Mouse (Mus musculus) hindbrain, embryonic 11.5 days (tissue): ENCODE results near the gene Rab8b. TPM values are rescaled to one million over a fixed set of nuclear protein-coding genes. Genes with fewer than 3 reads are reported as not detected.
"Not testable (repeated sequence)": the region's sequence is repeated elsewhere in the genome, so short reads cannot be mapped to it uniquely, and the experiment has no call there.

ENCODE experiments used
- ATAC-seq: fragments of 200-750 bp; cut with Nextera tagmentation; 2 replicates; pipeline ENCODE4 v1.8.0; 2017; ENCODE audit warnings: mild to moderate bottlenecking, moderate TSS enrichment, moderate library complexity; ENCODE audit not compliant: low FRiP score
- DNase-seq: peaks from one replicate; pipeline ENCODE4 v3.0.0-alpha.2; 2015; ENCODE audit warnings: low spot score
- H3K27ac ChIP-seq: fragments of 300-500 bp; sonication (generic); 2 replicates; pipeline ENCODE4 v1.5.1; 2014; ENCODE audit warnings: mild to moderate bottlenecking, low read depth, low read length
- H3K27me3 ChIP-seq: fragments of 300-500 bp; sonication (generic); 2 replicates; pipeline ENCODE4 v1.6.1; 2014; ENCODE audit warnings: mild to moderate bottlenecking, low read length, moderate library complexity, mixed read lengths; ENCODE audit not compliant: control insufficient read depth, insufficient read depth
- H3K36me3 ChIP-seq: fragments of 300-500 bp; sonication (generic); 2 replicates; pipeline ENCODE4 v1.6.1; 2014; ENCODE audit warnings: mild to moderate bottlenecking, low read length, moderate library complexity, mixed read lengths; ENCODE audit not compliant: control insufficient read depth, insufficient read depth
- H3K4me1 ChIP-seq: fragments of 300-500 bp; sonication (generic); replicated peaks from 2 replicates; pipeline ENCODE4 v1.6.1; 2014; ENCODE audit warnings: low read length, mixed read lengths; ENCODE audit not compliant: control insufficient read depth, insufficient read depth
- H3K4me2 ChIP-seq: fragments of 300-500 bp; sonication (generic); replicated peaks from 2 replicates; pipeline ENCODE4 v1.6.1; 2014; ENCODE audit warnings: mild to moderate bottlenecking, low read depth, low read length
- H3K4me3 ChIP-seq: fragments of 300-500 bp; sonication (generic); 2 replicates; pipeline ENCODE4 v1.5.1; 2014; ENCODE audit warnings: low read depth, low read length
- H3K9ac ChIP-seq: fragments of 300-500 bp; sonication (generic); 2 replicates; pipeline ENCODE4 v1.6.1; 2014; ENCODE audit warnings: low read depth, low read length
- H3K9me3 ChIP-seq: fragments of 300-500 bp; sonication (generic); 2 replicates; pipeline ENCODE4 v1.6.1; 2016; ENCODE audit warnings: low read length; ENCODE audit not compliant: control insufficient read depth
- WGBS: fragments of 180-500 bp; shearing (Covaris S2); extraction: QIAGEN DNeasy Blood & Tissue Kit; methylation state at CpG from one replicate; pipeline ENCODE4 v1.1.7; 2014; 5-methylcytosine and 5-hydroxymethylcytosine counted together
- polyA plus RNA-seq: library from polyadenylated mRNA; unstranded; fragments of >200 nt; fragmentation: Nextera tagmentation; extraction: Ambion mirVana; gene quantifications from 2 replicates; pipeline ENCODE4 v1.2.1, GENCODE M21; 2014

Gene Rab8b
- polyA plus RNA-seq, 1 experiment from 2014 or later, result 34.3 TPM

DNA sequence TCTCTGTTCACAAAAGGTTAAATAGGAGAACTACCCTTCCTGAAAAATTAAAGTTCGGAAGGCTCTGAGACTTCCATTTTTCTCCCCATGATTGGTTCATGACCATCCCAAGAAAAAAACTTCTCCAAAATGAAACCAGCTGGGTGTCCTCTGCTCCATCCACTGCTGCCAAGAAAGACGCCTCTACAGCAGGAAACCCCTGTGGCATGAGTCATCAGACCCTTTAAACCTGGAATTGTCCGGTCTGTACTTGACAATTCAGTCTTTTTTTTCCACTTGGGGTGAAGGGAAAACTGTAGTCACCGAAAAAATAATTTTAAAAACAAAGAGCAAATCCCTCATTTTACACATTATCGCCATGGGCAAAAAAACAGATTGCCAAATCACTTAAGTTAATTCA, 42.9 kb downstream of the Rab8b start:
- ATAC-seq (no peak), DNase-seq (no peak)
- 85% methylated on average over 5 of the region's 5 CpGs for WGBS
- no peaks in the 10 kb centered on the region for H3K4me1 ChIP-seq
- no peak overlapping the region for H3K27ac ChIP-seq
- no peaks in the 10 kb centered on the region for H3K27me3 ChIP-seq
- no peak overlapping the region for H3K4me3 ChIP-seq
- H3K36me3 ChIP-seq, result no peaks in the 10 kb centered on the region
- no peaks in the 10 kb centered on the region for H3K9me3 ChIP-seq
- H3K9ac ChIP-seq, result no peak overlapping the region
- H3K4me2 ChIP-seq, result no peak overlapping the region

DNA sequence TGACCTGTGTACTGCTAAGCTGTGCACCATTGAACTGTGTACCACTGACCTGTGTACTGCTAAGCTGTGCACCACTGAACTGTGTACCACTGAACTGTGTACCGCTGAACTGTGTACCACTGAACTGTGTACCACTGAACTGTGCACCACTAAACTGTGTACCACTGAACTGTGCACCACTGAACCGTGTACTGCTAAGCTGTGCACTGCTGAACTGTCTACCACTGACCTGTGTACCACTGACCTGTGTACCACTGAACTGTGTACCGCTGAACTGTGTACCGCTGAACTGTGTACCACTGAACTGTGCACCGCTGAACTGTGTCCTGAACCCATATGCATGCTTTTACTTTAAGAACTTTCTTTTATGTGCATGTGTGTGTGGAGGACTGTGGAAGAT, 45.2 kb downstream of the Rab8b start:
- no peak for DNase-seq
- 96% methylated on average over 5 of the region's 5 CpGs for WGBS
- Histone ChIP-seq H3K27ac (no peak overlapping the region), H3K4me2 (no peak overlapping the region), H3K4me3 (no peak overlapping the region), H3K9me3 (no peaks in the 10 kb centered on the region), H3K4me1 (no peaks in the 10 kb centered on the region), H3K27me3 (no peaks in the 10 kb centered on the region), H3K36me3 (no peaks in the 10 kb centered on the region), H3K9ac (no peak overlapping the region)
- no peak for ATAC-seq

DNA sequence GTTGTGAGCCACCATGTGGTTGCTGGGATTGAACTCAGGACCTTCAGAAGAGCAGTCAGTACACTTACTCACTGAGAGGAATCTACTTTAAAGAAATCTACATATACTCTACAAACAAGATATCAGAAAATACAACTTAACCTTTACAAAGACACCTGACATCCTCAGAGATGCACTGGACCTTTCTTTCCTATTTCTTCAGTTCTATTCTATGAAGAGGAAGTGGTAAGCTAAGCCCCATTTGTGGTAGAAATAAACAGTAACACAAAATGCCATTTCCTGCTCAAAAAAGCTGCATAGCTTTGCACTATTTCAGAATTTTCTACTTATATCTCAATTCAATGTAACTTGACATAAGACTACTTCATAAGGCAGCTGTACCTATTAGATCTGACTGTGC, 46.0 kb downstream of the Rab8b start:
- no peaks in the 10 kb centered on the region for H3K4me1 ChIP-seq
- no peak overlapping the region for H3K4me3 ChIP-seq
- H3K9ac ChIP-seq, result no peak overlapping the region
- H3K27ac ChIP-seq, result no peak overlapping the region
- H3K36me3 ChIP-seq, result no peaks in the 10 kb centered on the region
- no peaks in the 10 kb centered on the region for H3K27me3 ChIP-seq
- no peak for DNase-seq
- ATAC-seq, result no peak
- no peaks in the 10 kb centered on the region for H3K9me3 ChIP-seq
- H3K4me2 ChIP-seq, result no peak overlapping the region

DNA sequence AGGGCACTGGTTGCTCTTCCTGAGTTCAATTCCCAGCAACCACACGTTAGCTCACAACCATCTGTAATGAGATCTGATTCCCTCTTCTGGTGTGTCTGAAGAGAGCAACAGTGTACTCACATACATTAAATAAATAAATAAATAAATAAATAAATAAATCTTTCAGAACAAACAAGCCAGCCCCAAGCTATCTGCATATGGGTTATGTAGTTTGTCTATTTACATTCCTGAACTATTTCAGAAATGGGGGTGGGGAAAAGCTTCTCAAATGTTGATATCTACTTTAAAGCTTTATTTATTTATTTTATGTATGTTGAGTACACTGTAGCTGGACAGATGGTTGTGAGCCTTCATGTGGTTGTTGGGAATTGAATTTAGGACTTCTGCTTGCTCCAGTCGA, 46.5 kb downstream of the Rab8b start:
- ATAC-seq, H3K27ac ChIP-seq, H3K9me3 ChIP-seq, DNase-seq, H3K27me3 ChIP-seq, H3K9ac ChIP-seq, H3K4me2 ChIP-seq, H3K36me3 ChIP-seq, H3K4me1 ChIP-seq, H3K4me3 ChIP-seq: not testable (repeated sequence)
- WGBS, result 84% methylated on average over 2 of the region's 2 CpGs

DNA sequence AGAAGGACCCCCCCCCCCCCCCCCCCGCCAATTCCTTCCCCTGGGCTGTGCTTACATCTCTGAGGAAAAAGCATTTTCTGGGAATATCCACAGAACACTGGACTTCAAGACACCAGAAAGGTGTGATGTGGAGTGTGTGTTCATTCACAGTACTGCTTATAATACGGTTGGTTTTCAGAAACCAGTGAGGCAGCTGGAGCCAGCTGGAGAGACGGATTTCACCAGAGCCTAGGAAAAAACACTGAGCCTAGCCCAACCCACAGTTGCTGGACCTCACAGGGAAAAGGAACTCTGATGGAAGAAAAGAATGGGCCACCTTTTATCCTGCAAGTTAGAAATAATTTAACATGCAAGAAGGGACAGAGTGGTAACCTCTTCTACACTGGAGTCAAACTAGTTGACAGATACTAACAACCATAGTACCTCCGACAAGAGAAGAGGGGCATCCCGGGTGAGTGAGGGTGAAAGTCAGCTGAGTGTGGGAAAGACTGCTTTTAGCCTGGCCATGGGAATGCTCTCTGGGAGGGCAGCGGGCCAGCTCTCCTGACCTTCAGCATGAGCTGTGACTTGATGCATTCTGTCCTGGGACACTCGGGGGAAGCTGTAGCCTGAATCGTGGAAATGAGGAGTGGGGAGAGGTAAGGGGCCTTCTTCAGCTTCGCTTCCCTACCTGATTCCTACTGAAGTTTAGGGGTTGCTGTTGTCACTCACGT, 47.3 kb downstream of the Rab8b start:
- DNase-seq, result no peak
- Histone ChIP-seq H3K9me3 (no peaks in the 10 kb centered on the region), H3K27me3 (no peaks in the 10 kb centered on the region), H3K27ac (no peak overlapping the region), H3K4me2 (no peak overlapping the region), H3K36me3 (no peaks in the 10 kb centered on the region), H3K9ac (no peak overlapping the region), H3K4me3 (no peak overlapping the region), H3K4me1 (no peaks in the 10 kb centered on the region)
- ATAC-seq, result no peak
- WGBS, result 76% methylated on average over 9 of the region's 10 CpGs

DNA sequence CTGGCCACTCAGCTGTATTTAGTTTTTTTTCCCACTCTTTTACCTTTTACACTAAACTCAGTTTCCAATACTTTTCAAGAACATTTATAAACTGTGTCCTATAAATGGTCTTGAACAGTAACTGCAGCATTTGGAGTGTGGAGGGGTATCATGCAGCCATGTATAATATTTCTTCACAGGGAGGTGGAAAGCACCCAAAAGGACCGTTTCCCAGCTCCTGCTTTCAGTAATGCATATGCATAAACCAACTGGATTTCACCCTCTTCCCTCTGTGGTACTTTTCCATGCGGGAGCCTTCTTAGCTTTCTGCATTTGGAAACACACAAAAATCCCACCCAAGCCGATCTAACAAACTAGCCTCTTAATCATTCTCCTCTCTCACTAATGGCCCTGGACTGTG, 54.8 kb downstream of the Rab8b start:
- Histone ChIP-seq H3K27ac (no peak overlapping the region), H3K9ac (no peak overlapping the region), H3K9me3 (no peaks in the 10 kb centered on the region), H3K4me1 (no peaks in the 10 kb centered on the region), H3K4me3 (no peak overlapping the region), H3K27me3 (no peaks in the 10 kb centered on the region), H3K4me2 (no peak overlapping the region), H3K36me3 (no peaks in the 10 kb centered on the region)
- ATAC-seq, result no peak
- 76% methylated on average over 3 of the region's 3 CpGs for WGBS
- DNase-seq, result no peak

DNA sequence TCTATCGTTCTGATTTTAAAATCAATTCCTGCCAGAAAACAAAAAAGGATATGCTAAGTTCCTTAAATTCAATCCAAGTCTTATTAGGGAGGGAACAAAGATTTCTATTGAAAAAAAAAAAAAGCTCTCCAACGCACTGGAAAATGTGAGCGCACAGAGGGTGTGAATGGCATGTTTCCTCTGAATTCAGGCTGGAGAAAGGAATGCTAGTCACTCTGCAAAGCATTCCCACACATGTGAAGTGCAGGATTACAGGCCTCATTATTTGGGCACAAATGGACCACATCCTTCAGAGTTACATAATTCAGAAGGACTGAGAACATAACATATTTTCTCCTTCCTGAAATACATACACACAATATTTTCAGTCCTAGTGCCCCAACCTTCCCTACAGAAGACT, 56.0 kb downstream of the Rab8b start:
- H3K4me2 ChIP-seq, result no peak overlapping the region
- WGBS, result 51% methylated on average over 3 of the region's 3 CpGs
- no peaks in the 10 kb centered on the region for H3K4me1 ChIP-seq
- no peak overlapping the region for H3K4me3 ChIP-seq
- ATAC-seq (no peak), DNase-seq (no peak)
- no peak overlapping the region for H3K27ac ChIP-seq
- no peak overlapping the region for H3K9ac ChIP-seq
- H3K36me3 ChIP-seq, result no peaks in the 10 kb centered on the region
- no peaks in the 10 kb centered on the region for H3K27me3 ChIP-seq
- no peaks in the 10 kb centered on the region for H3K9me3 ChIP-seq

DNA sequence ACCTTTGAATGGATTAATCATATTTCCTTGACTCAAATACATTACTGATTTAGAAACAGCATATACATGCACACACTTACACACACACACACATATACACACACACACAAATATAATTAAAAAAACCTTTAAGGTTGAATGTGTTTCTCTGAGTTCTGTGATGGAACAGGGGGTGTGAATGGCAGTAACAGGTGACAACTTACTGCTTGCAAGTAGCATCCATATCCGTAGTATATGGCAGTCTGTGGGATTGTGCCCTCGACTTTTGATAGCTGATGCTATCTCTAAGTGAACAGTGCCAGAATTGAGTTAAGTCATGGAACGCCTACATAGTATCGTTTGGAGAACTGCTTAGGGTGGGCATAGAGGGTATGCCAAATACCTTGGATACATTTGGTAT, 57.3 kb downstream of the Rab8b start:
- no peak overlapping the region for H3K4me2 ChIP-seq
- WGBS, result 95% methylated on average over 4 of the region's 4 CpGs
- DNase-seq (no peak), ATAC-seq (no peak)
- no peaks in the 10 kb centered on the region for H3K36me3 ChIP-seq
- H3K27me3 ChIP-seq, result no peaks in the 10 kb centered on the region
- no peaks in the 10 kb centered on the region for H3K9me3 ChIP-seq
- H3K27ac ChIP-seq, result no peak overlapping the region
- no peaks in the 10 kb centered on the region for H3K4me1 ChIP-seq
- no peak overlapping the region for H3K9ac ChIP-seq
- H3K4me3 ChIP-seq, result no peak overlapping the region

DNA sequence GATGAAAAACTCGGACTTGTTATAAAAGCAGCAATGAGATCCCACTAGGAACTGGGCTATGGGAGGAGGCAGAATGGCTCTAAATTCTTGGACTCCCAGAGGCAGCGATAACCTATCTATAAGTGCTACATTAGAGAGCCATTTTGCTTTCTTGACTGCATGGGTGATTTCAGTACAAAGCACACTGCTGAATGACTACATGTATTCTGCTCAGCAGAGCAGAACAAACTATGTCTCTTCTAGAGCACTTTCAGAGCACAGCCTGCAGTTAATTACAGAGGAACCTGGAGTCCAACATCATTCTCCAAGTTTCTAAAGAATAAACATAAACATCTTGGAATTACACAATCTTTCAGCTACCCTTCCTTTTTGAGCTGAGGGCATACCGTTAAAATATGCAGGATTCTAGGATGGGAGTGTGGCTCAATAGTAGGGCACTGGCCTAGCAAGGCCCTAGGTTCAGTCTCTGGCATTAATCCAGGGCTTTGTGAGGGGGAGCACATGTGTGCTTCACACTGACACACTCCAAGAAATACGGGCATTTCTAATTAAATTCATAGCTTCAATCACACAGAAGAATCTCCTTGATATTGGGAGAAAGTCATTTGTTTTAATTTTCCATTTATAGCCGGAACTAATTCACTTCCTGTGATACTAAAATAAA, 58.3 kb downstream of the Rab8b start:
- Histone ChIP-seq H3K36me3 (no peaks in the 10 kb centered on the region), H3K9ac (no peak overlapping the region), H3K27me3 (no peaks in the 10 kb centered on the region), H3K4me3 (no peak overlapping the region), H3K27ac (no peak overlapping the region), H3K4me2 (no peak overlapping the region), H3K9me3 (no peaks in the 10 kb centered on the region), H3K4me1 (no peaks in the 10 kb centered on the region)
- DNase-seq (no peak), ATAC-seq (no peak)
- 78% methylated on average over 5 of the region's 5 CpGs for WGBS
